Mouse (Mus musculus) spleen, adult 2 months (tissue): ENCODE data around the gene Synm.

Experiments used
- CTCF ChIP-seq: fragments of 200-500 bp; IDR thresholded peaks from 2 replicates; pipeline ENCODE4 v1.5.1; 2011; ENCODE audit warnings: mild to moderate bottlenecking, inconsistent platforms; ENCODE audit not compliant: insufficient read depth, insufficient read length, insufficient replicate concordance; ENCODE audit errors: extremely low read depth
- POLR2A ChIP-seq: fragments of 200-500 bp; IDR thresholded peaks from 2 replicates; pipeline ENCODE4 v1.6.1; 2011; ENCODE audit warnings: low read depth, low read length, inconsistent platforms

DNA sequence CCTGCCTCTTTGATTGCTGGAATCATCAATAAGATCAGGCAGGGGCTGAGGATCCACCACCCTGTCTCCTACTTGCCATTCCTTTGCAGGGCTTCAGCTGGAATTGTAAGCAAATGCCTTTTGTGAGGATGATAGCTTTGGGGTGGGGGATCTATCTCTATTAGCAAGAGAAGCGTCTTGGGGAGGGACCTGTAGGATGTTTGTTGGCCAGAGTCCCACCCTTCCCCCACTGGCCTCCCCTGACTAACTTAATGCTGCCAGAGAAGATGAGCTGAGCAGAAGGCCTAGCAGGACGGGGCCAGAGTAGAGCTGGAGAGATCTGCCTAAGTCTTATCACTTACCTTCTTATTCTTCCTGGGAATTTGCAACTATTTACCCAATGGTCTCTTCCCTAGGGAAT lies 37.4 kb downstream of the Synm start:
- TF ChIP-seq POLR2A, result no peak
- TF ChIP-seq CTCF, result no peak
